ENCODE assay signal across 8 mouse cellular contexts in genomic region chr4:62360805-62361455, GRCm38 (mm10). TPM values are rescaled to one million over a fixed set of nuclear protein-coding genes. Genes with fewer than 3 reads are reported as not detected.
DNase-seq lines count a peak whose midpoint lies in the region; ATAC-seq and TF ChIP-seq lines count a peak whose summit lies in the region.

No protein-coding gene starts in this region.

- TF ChIP-seq POLR2A in small intestine, adult 2 months (IDR thresholded peaks at IDR 0.05; ENCODE audit: low read depth, low read length), result no peak

- WGBS in forebrain, embryonic 12.5 days, result under 1% methylated on average over 21 of the region's 22 CpGs
- WGBS in limb, embryonic 12.5 days, result under 1% methylated on average over 22 of the region's 22 CpGs
- under 1% methylated on average over 22 of the region's 22 CpGs for WGBS in small intestine, adult 2 months

- peak; percentile 2; the same call in 1 of the 2 replicates for ATAC-seq in frontal cortex, adult (ENCODE audit: low TSS enrichment)
- ATAC-seq in forebrain, embryonic 12.5 days (ENCODE audit: low FRiP score), result peak; percentile 11; the same call in 1 of the 2 replicates
- ATAC-seq in limb, embryonic 12.5 days (ENCODE audit: insufficient number of reproducible peaks, insufficient read depth, low FRiP score, low TSS enrichment, low read depth), result peak; percentile 77

- peak overlapping the region; percentile 54; the same call in 1 of the 2 replicates for H3K27ac ChIP-seq in forebrain, embryonic 12.5 days
- H3K27ac ChIP-seq in limb, embryonic 12.5 days, result peak overlapping the region; percentile 66
- peak overlapping the region; percentile 48 for H3K27ac ChIP-seq in small intestine, adult 2 months (ENCODE audit: insufficient read depth, low read depth, low read length)

- no peak for TF ChIP-seq CTCF in small intestine, adult 2 months (IDR thresholded peaks at IDR 0.05; ENCODE audit: extremely low read depth, insufficient read length, insufficient replicate concordance, low read depth, low read length)

- peaks cover 25% of the 10 kb centered on the region for H3K4me1 ChIP-seq in forebrain, embryonic 12.5 days
- H3K4me1 ChIP-seq in limb, embryonic 12.5 days (replicated peaks), result peaks cover 16% of the 10 kb centered on the region
- no peaks in the 10 kb centered on the region; the same call in 1 of the 2 replicates for H3K4me1 ChIP-seq in small intestine, adult 2 months (ENCODE audit: control insufficient read depth, insufficient read depth, insufficient read length, low read length)

- peak overlapping the region; percentile 72 for H3K9ac ChIP-seq in forebrain, embryonic 12.5 days
- peak overlapping the region; percentile 71 for H3K9ac ChIP-seq in limb, embryonic 12.5 days (replicated peaks)

- no peaks in the 10 kb centered on the region for H3K9me3 ChIP-seq in forebrain, embryonic 12.5 days
- no peaks in the 10 kb centered on the region for H3K9me3 ChIP-seq in limb, embryonic 12.5 days

- DNase-seq in frontal cortex, postnatal 25 days (ENCODE audit: low spot score in 2 of 2), result no peak
- DNase-seq in CD4-positive, CD25-positive, alpha-beta regulatory T cell, adult 2 months (ENCODE audit: low read depth, low spot score), result peak; percentile 27
- no peak for DNase-seq in ovary, postnatal 36 days (ENCODE audit: low spot score)
- no peak for DNase-seq in kidney, adult 11 months

- H3K4me2 ChIP-seq in forebrain, embryonic 12.5 days, result peak overlapping the region; percentile 76
- peak overlapping the region; percentile 82 for H3K4me2 ChIP-seq in limb, embryonic 12.5 days

- H3K4me3 ChIP-seq in forebrain, embryonic 12.5 days (replicated peaks), result peak overlapping the region; percentile 71
- peak overlapping the region; percentile 74 for H3K4me3 ChIP-seq in limb, embryonic 12.5 days (replicated peaks)
- H3K4me3 ChIP-seq in small intestine, adult 2 months (ENCODE audit: low read depth, low read length), result peak overlapping the region; percentile 74

- no peaks in the 10 kb centered on the region for H3K27me3 ChIP-seq in forebrain, embryonic 12.5 days
- no peaks in the 10 kb centered on the region for H3K27me3 ChIP-seq in limb, embryonic 12.5 days
- no peaks in the 10 kb centered on the region for H3K27me3 ChIP-seq in small intestine, adult 2 months (ENCODE audit: control insufficient read depth, insufficient read depth, low read length)

- H3K36me3 ChIP-seq in forebrain, embryonic 12.5 days (replicated peaks), result no peaks in the 10 kb centered on the region
- no peaks in the 10 kb centered on the region for H3K36me3 ChIP-seq in limb, embryonic 12.5 days
- H3K36me3 ChIP-seq in small intestine, adult 2 months (ENCODE audit: control insufficient read depth, insufficient read depth, low read length), result no peaks in the 10 kb centered on the region

RNA-seq across cellular contexts. Expression of gene Slc31a1, which starts 0.4 kb away (rescaled TPM):
- polyA plus RNA-seq in forebrain, embryonic 12.5 days (2016; fragmentation: Nextera tagmentation; extraction: Ambion mirVana), result 48.7 and 49.0 TPM in 2 replicates
- 42.8 and 48.6 TPM in 2 replicates for polyA plus RNA-seq in limb, embryonic 12.5 days (2016; fragmentation: Nextera tagmentation; extraction: Ambion mirVana)
- 18.2 and 40.3 TPM in 2 replicates for polyA plus RNA-seq in small intestine, adult 2 months (2012; rRNA removed)

RNA-seq across cellular contexts. Expression of gene Fkbp15, which starts 0.6 kb away (rescaled TPM):
- 23.7 and 24.0 TPM in 2 replicates for polyA plus RNA-seq in forebrain, embryonic 12.5 days (2016; fragmentation: Nextera tagmentation; extraction: Ambion mirVana)
- polyA plus RNA-seq in limb, embryonic 12.5 days (2016; fragmentation: Nextera tagmentation; extraction: Ambion mirVana), result 23.2 and 24.6 TPM in 2 replicates
- polyA plus RNA-seq in small intestine, adult 2 months (2012; rRNA removed), result 13.6 and 21.6 TPM in 2 replicates

RNA-seq across cellular contexts. Expression of gene Cdc26, which starts 47.5 kb away (rescaled TPM):
- 173 and 178 TPM in 2 replicates for polyA plus RNA-seq in forebrain, embryonic 12.5 days (2016; fragmentation: Nextera tagmentation; extraction: Ambion mirVana)
- polyA plus RNA-seq in limb, embryonic 12.5 days (2016; fragmentation: Nextera tagmentation; extraction: Ambion mirVana), result 208 and 226 TPM in 2 replicates
- polyA plus RNA-seq in small intestine, adult 2 months (2012; rRNA removed), result 3.5 and 6.6 TPM in 2 replicates

RNA-seq across cellular contexts. Expression of gene Prpf4, which starts 47.7 kb away (rescaled TPM):
- polyA plus RNA-seq in forebrain, embryonic 12.5 days (2016; fragmentation: Nextera tagmentation; extraction: Ambion mirVana), result 25.8 and 27.8 TPM in 2 replicates
- 31.8 and 33.3 TPM in 2 replicates for polyA plus RNA-seq in limb, embryonic 12.5 days (2016; fragmentation: Nextera tagmentation; extraction: Ambion mirVana)
- polyA plus RNA-seq in small intestine, adult 2 months (2012; rRNA removed), result 2.1 and 3.5 TPM in 2 replicates

Comparison
In these comparisons a context has a peak if more than half of its experiments do, and no peak if none do; other contexts are left out.
1. ATAC-seq: peak in every context shown above with its lines; median percentile 77 in limb, embryonic 12.5 days; 11 in forebrain, embryonic 12.5 days; 2 in frontal cortex, adult.
2. RNA of gene Cdc26, which starts 47.5 kb away (polyA plus RNA-seq): 208 to 226 TPM in limb, embryonic 12.5 days and 173 to 178 TPM in forebrain, embryonic 12.5 days; 3.5 to 6.6 TPM in small intestine, adult 2 months; every median in the first group is over 10 times any median in the second.
3. Peak in every context shown above with its lines, with median percentiles within 50 percentile points of each other: H3K27ac ChIP-seq and H3K4me3 ChIP-seq.